Mouse (Mus musculus): Measurements from ENCODE around the gene Krt42. TPM values are rescaled to one million over a fixed set of nuclear protein-coding genes. Genes with fewer than 3 reads are reported as not detected.
"Not testable (repeated sequence)": the region's sequence is repeated elsewhere in the genome, so short reads cannot be mapped to it uniquely, and the experiment has no call there.

The Krt42 gene
- polyA plus RNA-seq, 1 experiment from 2014 or later = not detected

GRCm38 (mm10) chr11:100254360-100255090 is 15.1 kb downstream of the Krt42 start:
- no peak overlapping the region for H3K27ac ChIP-seq (ENCODE audit: low read length)
- H3K4me1 ChIP-seq (ENCODE audit: control insufficient read depth, insufficient read depth, low read length) = no peaks in the 10 kb centered on the region
- 55% methylated on average over 5 of the region's 5 CpGs for WGBS
- no peak overlapping the region for H3K4me3 ChIP-seq (ENCODE audit: low read depth, low read length)
- no peaks in the 10 kb centered on the region for H3K27me3 ChIP-seq (ENCODE audit: control insufficient read depth, insufficient read depth, low read length)
- no peaks in the 10 kb centered on the region for H3K36me3 ChIP-seq (ENCODE audit: control insufficient read depth, insufficient read depth, low read length)
- no peak overlapping the region for H3K4me2 ChIP-seq (replicated peaks; ENCODE audit: low read depth, low read length)
- H3K9me3 ChIP-seq (ENCODE audit: control insufficient read depth, low read depth, low read length) = no peaks in the 10 kb centered on the region
- no peak for ATAC-seq (ENCODE audit: insufficient number of reproducible peaks, insufficient read depth, low FRiP score, low read depth)
- H3K9ac ChIP-seq (replicated peaks; ENCODE audit: low read depth, low read length) = no peak overlapping the region

- no peak within 1 kb of the TSS for H3K4me2 ChIP-seq (replicated peaks; ENCODE audit: low read depth, low read length)
- no peaks in the 10 kb centered on the region for H3K4me1 ChIP-seq (ENCODE audit: control insufficient read depth, insufficient read depth, low read length)
- ATAC-seq (ENCODE audit: insufficient number of reproducible peaks, insufficient read depth, low FRiP score, low read depth) = no peak
- no peak within 1 kb of the TSS for H3K9ac ChIP-seq (replicated peaks; ENCODE audit: low read depth, low read length)
- no peaks in the 10 kb centered on the region for H3K36me3 ChIP-seq (ENCODE audit: control insufficient read depth, insufficient read depth, low read length)
- H3K27ac ChIP-seq (ENCODE audit: low read length) = no peak within 1 kb of the TSS
- H3K4me3 ChIP-seq (ENCODE audit: low read depth, low read length) = no peak within 1 kb of the TSS
- H3K27me3 ChIP-seq (ENCODE audit: control insufficient read depth, insufficient read depth, low read length) = no peaks in the 10 kb centered on the region
- 68% methylated on average over 7 of the region's 7 CpGs for WGBS
- no peaks in the 10 kb centered on the region for H3K9me3 ChIP-seq (ENCODE audit: control insufficient read depth, low read depth, low read length)
These were observed 20.7 kb downstream of the Krt42 start, which contains the start of gene Krt16 for GRCm38 (mm10) chr11:100248852-100249465. Krt16 (minus strand) TSS chr11:100248902.

GRCm38 (mm10) chr11:100246471-100246870 is 23.2 kb downstream of the Krt42 start:
- H3K9ac ChIP-seq (replicated peaks; ENCODE audit: low read depth, low read length); H3K4me3 ChIP-seq (ENCODE audit: low read depth, low read length); ATAC-seq (ENCODE audit: insufficient number of reproducible peaks, insufficient read depth, low FRiP score, low read depth); H3K4me2 ChIP-seq (replicated peaks; ENCODE audit: low read depth, low read length); H3K4me1 ChIP-seq (ENCODE audit: control insufficient read depth, insufficient read depth, low read length); H3K27me3 ChIP-seq (ENCODE audit: control insufficient read depth, insufficient read depth, low read length); H3K36me3 ChIP-seq (ENCODE audit: control insufficient read depth, insufficient read depth, low read length); H3K27ac ChIP-seq (ENCODE audit: low read length); H3K9me3 ChIP-seq (ENCODE audit: control insufficient read depth, low read depth, low read length): not testable (repeated sequence)
- 67% methylated on average over 7 of the region's 7 CpGs for WGBS

DNA sequence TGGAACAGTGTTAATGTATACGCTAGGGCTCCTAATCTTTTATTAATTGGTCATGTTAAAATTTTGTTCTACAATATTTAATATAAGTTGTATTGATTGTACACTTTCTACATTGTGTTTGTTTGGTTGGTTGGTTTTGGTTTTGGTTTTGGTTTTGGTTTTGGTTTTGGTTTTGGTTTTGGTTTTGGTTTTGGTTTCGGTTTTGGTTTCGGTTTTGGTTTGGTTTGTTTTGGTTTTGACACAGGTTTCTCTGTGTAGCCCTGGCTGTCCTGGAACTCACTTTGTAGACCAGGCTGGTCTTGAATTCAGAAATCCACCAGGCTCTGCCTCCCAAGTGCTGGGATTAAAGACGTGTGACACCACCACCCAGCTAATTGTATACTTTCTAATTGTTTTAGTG is 29.4 kb downstream of the Krt42 start:
- H3K4me3 ChIP-seq (ENCODE audit: low read depth, low read length); H3K27ac ChIP-seq (ENCODE audit: low read length); H3K27me3 ChIP-seq (ENCODE audit: control insufficient read depth, insufficient read depth, low read length); H3K4me2 ChIP-seq (replicated peaks; ENCODE audit: low read depth, low read length); H3K9me3 ChIP-seq (ENCODE audit: control insufficient read depth, low read depth, low read length); H3K9ac ChIP-seq (replicated peaks; ENCODE audit: low read depth, low read length); H3K4me1 ChIP-seq (ENCODE audit: control insufficient read depth, insufficient read depth, low read length); ATAC-seq (ENCODE audit: insufficient number of reproducible peaks, insufficient read depth, low FRiP score, low read depth); H3K36me3 ChIP-seq (ENCODE audit: control insufficient read depth, insufficient read depth, low read length): not testable (repeated sequence)
- 87% methylated on average over 4 of the region's 4 CpGs for whole genome bisulfite sequencing

DNA sequence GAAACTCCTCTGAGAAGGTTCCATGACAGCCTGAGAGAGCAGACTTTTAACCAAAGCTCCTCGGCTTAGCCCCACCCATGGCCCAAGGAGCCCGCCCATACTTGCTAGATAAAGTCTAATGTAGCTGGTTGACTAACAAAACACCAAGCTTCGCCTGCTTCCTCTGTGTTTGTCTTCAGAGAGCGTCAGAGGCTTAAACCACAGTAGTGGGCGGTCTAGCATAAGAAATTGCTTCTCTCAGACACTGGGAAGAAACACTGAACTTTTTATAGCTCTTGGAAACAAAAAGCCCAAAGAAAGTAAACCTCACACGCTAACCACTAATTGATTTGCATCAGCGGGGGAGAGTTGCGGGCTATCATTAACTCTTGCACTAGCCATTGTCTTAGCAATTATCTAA is 47.9 kb downstream of the Krt42 start:
- ATAC-seq (ENCODE audit: insufficient number of reproducible peaks, insufficient read depth, low FRiP score, low read depth) = no peak
- Histone ChIP-seq H3K4me1 (ENCODE audit: control insufficient read depth, insufficient read depth, low read length) (no peaks in the 10 kb centered on the region), H3K9me3 (ENCODE audit: control insufficient read depth, low read depth, low read length) (peaks cover 5% of the 10 kb centered on the region; the same call in 1 of the 2 replicates), H3K36me3 (ENCODE audit: control insufficient read depth, insufficient read depth, low read length) (no peaks in the 10 kb centered on the region), H3K4me2 (replicated peaks; ENCODE audit: low read depth, low read length) (no peak overlapping the region), H3K27me3 (ENCODE audit: control insufficient read depth, insufficient read depth, low read length) (no peaks in the 10 kb centered on the region), H3K27ac (ENCODE audit: low read length) (no peak overlapping the region), H3K4me3 (ENCODE audit: low read depth, low read length) (no peak overlapping the region), H3K9ac (replicated peaks; ENCODE audit: low read depth, low read length) (no peak overlapping the region)
- WGBS = 63% methylated on average over 8 of the region's 8 CpGs

DNA sequence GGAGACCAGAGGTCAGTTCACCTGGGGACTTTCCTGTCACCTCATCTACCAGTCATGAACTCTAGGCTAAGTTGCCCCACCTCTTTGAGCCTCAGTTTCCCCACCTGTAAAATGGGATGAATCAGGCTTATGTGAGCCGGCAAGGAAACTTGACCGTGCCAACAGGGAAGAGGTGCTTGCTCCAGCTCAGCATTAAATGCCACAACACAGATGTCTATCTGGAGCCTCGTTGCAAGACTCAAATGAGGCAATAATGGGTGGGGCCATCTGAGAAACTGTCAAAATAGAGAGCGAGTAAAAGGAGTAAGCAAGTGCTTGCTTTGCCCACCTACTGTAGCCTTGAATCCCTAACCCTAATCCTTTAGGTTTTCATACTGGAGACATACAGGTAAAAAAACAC is 50.4 kb downstream of the Krt42 start:
- H3K4me3 ChIP-seq (ENCODE audit: low read depth, low read length) = no peak overlapping the region
- no peak overlapping the region for H3K27ac ChIP-seq (ENCODE audit: low read length)
- 91% methylated on average over 4 of the region's 4 CpGs for WGBS
- no peaks in the 10 kb centered on the region for H3K36me3 ChIP-seq (ENCODE audit: control insufficient read depth, insufficient read depth, low read length)
- no peaks in the 10 kb centered on the region for H3K4me1 ChIP-seq (ENCODE audit: control insufficient read depth, insufficient read depth, low read length)
- H3K27me3 ChIP-seq (ENCODE audit: control insufficient read depth, insufficient read depth, low read length) = no peaks in the 10 kb centered on the region
- ATAC-seq (ENCODE audit: insufficient number of reproducible peaks, insufficient read depth, low FRiP score, low read depth) = no peak
- H3K9ac ChIP-seq (replicated peaks; ENCODE audit: low read depth, low read length) = no peak overlapping the region
- H3K4me2 ChIP-seq (replicated peaks; ENCODE audit: low read depth, low read length) = no peak overlapping the region
- no peaks in the 10 kb centered on the region for H3K9me3 ChIP-seq (ENCODE audit: control insufficient read depth, low read depth, low read length)

Other genes with a start within 250 kb of the Krt42 start
- 0.26 TPM in 1 of 2 replicates, not detected in the other for gene Krt33b, start 240.0 kb downstream of the Krt42 start, polyA plus RNA-seq (2014; fragmentation: Nextera tagmentation; extraction: Ambion mirVana)
- 0.36 TPM in 1 of 2 replicates, not detected in the other for gene Krt34, start 228.3 kb downstream of the Krt42 start, polyA plus RNA-seq (2014; fragmentation: Nextera tagmentation; extraction: Ambion mirVana)
- 0.67 and 0.69 TPM in 2 replicates for gene Krt31, start 219.3 kb downstream of the Krt42 start, polyA plus RNA-seq (2014; fragmentation: Nextera tagmentation; extraction: Ambion mirVana)
- gene Krt32, start 181.6 kb downstream of the Krt42 start, polyA plus RNA-seq (2014; fragmentation: Nextera tagmentation; extraction: Ambion mirVana) = not detected in 2 replicates
- gene Krt35, start 173.6 kb downstream of the Krt42 start, polyA plus RNA-seq (2014; fragmentation: Nextera tagmentation; extraction: Ambion mirVana) = not detected in 2 replicates
- gene Krt36, start 164.2 kb downstream of the Krt42 start, polyA plus RNA-seq (2014; fragmentation: Nextera tagmentation; extraction: Ambion mirVana) = 0.29 and 0.35 TPM in 2 replicates
- 76.1 and 140 TPM in 2 replicates for gene Krt13, start 148.3 kb downstream of the Krt42 start, polyA plus RNA-seq (2014; fragmentation: Nextera tagmentation; extraction: Ambion mirVana)
- 215 and 241 TPM in 2 replicates for gene Krt15, start 133.9 kb downstream of the Krt42 start, polyA plus RNA-seq (2014; fragmentation: Nextera tagmentation; extraction: Ambion mirVana)
- gene Krt19, start 121.2 kb downstream of the Krt42 start, polyA plus RNA-seq (2014; fragmentation: Nextera tagmentation; extraction: Ambion mirVana) = 387 and 441 TPM in 2 replicates
- not detected in 2 replicates for gene Krt9, start 76.6 kb downstream of the Krt42 start, polyA plus RNA-seq (2014; fragmentation: Nextera tagmentation; extraction: Ambion mirVana)
- 4.8 and 5.0 TPM in 2 replicates for gene Krt14, start 62.3 kb downstream of the Krt42 start, polyA plus RNA-seq (2014; fragmentation: Nextera tagmentation; extraction: Ambion mirVana)
- gene Krt16, start 21.0 kb downstream of the Krt42 start, polyA plus RNA-seq (2014; fragmentation: Nextera tagmentation; extraction: Ambion mirVana) = 0.22 and 0.38 TPM in 2 replicates
- 26.7 and 30.7 TPM in 2 replicates for gene Krt17, start 8.8 kb downstream of the Krt42 start, polyA plus RNA-seq (2014; fragmentation: Nextera tagmentation; extraction: Ambion mirVana)
- gene Eif1, start 50.0 kb upstream of the Krt42 start, polyA plus RNA-seq (2014; fragmentation: Nextera tagmentation; extraction: Ambion mirVana) = 2,030 and 2,105 TPM in 2 replicates
- gene Gast, start 64.5 kb upstream of the Krt42 start, polyA plus RNA-seq (2014; fragmentation: Nextera tagmentation; extraction: Ambion mirVana) = 6.9 and 13.2 TPM in 2 replicates
- gene Hap1, start 86.3 kb upstream of the Krt42 start, polyA plus RNA-seq (2014; fragmentation: Nextera tagmentation; extraction: Ambion mirVana) = 10.8 and 12.3 TPM in 2 replicates
- 131 and 139 TPM in 2 replicates for gene Jup, start 127.9 kb upstream of the Krt42 start, polyA plus RNA-seq (2014; fragmentation: Nextera tagmentation; extraction: Ambion mirVana)
- gene P3h4, start 145.0 kb upstream of the Krt42 start, polyA plus RNA-seq (2014; fragmentation: Nextera tagmentation; extraction: Ambion mirVana) = 68.0 and 68.9 TPM in 2 replicates
- 106 and 108 TPM in 2 replicates for gene Fkbp10, start 145.8 kb upstream of the Krt42 start, polyA plus RNA-seq (2014; fragmentation: Nextera tagmentation; extraction: Ambion mirVana)
- 121 and 126 TPM in 2 replicates for gene Nt5c3b, start 171.9 kb upstream of the Krt42 start, polyA plus RNA-seq (2014; fragmentation: Nextera tagmentation; extraction: Ambion mirVana)
- gene Klhl10, start 172.0 kb upstream of the Krt42 start, polyA plus RNA-seq (2014; fragmentation: Nextera tagmentation; extraction: Ambion mirVana) = 0.52 and 0.64 TPM in 2 replicates
- 11.2 and 12.3 TPM in 2 replicates for gene Klhl11, start 202.9 kb upstream of the Krt42 start, polyA plus RNA-seq (2014; fragmentation: Nextera tagmentation; extraction: Ambion mirVana)